Mouse (Mus musculus) ES-Bruce4 (cell line): ENCODE results near the gene Shank2.

Source experiments
- EP300 ChIP-seq: IDR thresholded peaks from 2 replicates; pipeline ENCODE4 v1.6.1; 2011; ENCODE audit warnings: low read depth, low read length; ENCODE audit not compliant: insufficient read depth
- POLR2A ChIP-seq: IDR thresholded peaks from one replicate; pipeline ENCODE4 v1.8.1; 2011; ENCODE audit warnings: low read length; ENCODE audit not compliant: insufficient read depth

GRCm38 (mm10) chr7:144438811-144439210, 437.1 kb downstream of the Shank2 start:
- TF ChIP-seq EP300 (no peak), POLR2A (no peak)
